8 mouse cellular contexts compared by ENCODE assay signal in the genomic region with DNA sequence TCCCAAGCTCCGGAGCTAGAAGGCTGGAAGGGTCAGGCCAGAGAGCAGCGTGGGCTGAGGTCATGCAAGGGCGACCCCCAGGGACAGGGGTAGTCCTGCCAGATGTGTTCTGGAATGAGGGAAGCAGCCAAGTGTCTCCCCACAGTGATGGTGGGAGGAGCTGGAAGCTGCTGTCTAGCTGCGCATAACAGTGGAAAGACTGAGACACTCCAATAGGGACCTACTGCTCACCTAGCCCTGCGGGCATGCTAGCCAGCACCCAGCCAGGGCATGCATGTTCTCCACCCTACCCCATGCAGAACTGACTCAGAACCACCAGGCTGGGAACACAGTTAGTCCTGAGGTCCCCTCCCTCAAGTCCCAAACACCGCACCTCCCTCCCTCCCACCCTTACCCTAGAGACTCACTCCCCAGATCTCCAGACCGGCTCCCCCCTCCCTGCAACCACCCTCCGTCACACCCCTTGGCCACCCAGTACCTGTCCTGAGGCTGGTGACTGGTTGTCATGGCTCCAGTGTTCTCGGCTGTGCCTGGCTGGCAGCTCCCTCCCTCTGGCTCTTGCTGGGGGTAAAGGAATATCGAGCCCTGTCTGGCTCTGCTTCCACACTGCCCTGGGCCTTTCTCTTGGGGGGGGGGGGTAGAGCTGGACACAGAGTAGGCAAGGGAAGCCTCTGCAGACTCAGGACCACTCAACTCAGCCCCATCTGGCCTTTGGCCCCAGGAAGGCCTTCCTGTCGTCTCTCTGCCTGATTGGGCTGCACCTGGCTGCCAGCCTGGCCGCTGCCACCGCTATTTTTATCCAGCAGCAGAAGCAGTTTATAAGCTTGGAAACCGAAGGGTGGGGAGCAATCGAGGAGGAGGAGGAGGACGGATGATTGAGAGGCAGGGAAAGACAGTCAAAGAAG. TPM values are rescaled to one million over a fixed set of nuclear protein-coding genes. Genes with fewer than 3 reads are reported as not detected.
A peak's percentile ranks its signal among the peaks of the same experiment; 100 is the strongest.
DNase-seq lines count a peak whose midpoint lies in the region; ATAC-seq and TF ChIP-seq lines count a peak whose summit lies in the region.

No protein-coding gene starts in this region.

- peaks cover 56% of the 10 kb centered on the region for H3K27me3 ChIP-seq in forebrain, embryonic 10.5 days (ENCODE audit: poor library complexity, severe bottlenecking)
- peaks cover 4% of the 10 kb centered on the region; the same call in 1 of the 2 replicates for H3K27me3 ChIP-seq in forebrain, embryonic 14.5 days (replicated peaks; ENCODE audit: control insufficient read depth, insufficient read depth, low read length)
- H3K27me3 ChIP-seq in MEL (ENCODE audit: control insufficient read depth in 1 of 2, insufficient read depth in 2 of 2, low read length in 2 of 2): no peaks in the 10 kb centered on the region
- H3K27me3 ChIP-seq in hindbrain, embryonic 12.5 days: peaks cover 30% of the 10 kb centered on the region
- H3K27me3 ChIP-seq in liver, embryonic 11.5 days (replicated peaks; ENCODE audit: control insufficient read depth, insufficient read depth, low read length): peaks cover 3% of the 10 kb centered on the region; the same call in 1 of the 2 replicates

- H3K9ac ChIP-seq in forebrain, embryonic 14.5 days (ENCODE audit: low read length): no peak overlapping the region
- H3K9ac ChIP-seq in MEL (ENCODE audit: control insufficient read depth, low read depth, low read length, poor library complexity, severe bottlenecking): peak overlapping the region; percentile 80
- H3K9ac ChIP-seq in hindbrain, embryonic 12.5 days: 0 out of 2 replicates have a peak overlapping the region, but pooled peaks have one; percentile 41
- peak overlapping the region; percentile 93 for H3K9ac ChIP-seq in liver, embryonic 11.5 days (ENCODE audit: low read depth, low read length)

- TF ChIP-seq CTCF in MEL (IDR thresholded peaks at IDR 0.05 in 2 of 3, conservative IDR thresholded peaks at IDR 0.05 in 1 of 3; ENCODE audit: control insufficient read depth in 1 of 3, insufficient read depth in 1 of 3, low read depth in 2 of 3, low read length in 3 of 3, poor library complexity in 1 of 3, severe bottlenecking in 1 of 3): no peak

- H3K4me1 ChIP-seq in forebrain, embryonic 10.5 days: peaks cover 60% of the 10 kb centered on the region
- peaks cover 13% of the 10 kb centered on the region; the same call in 1 of the 2 replicates for H3K4me1 ChIP-seq in forebrain, embryonic 14.5 days (ENCODE audit: control insufficient read depth, insufficient read depth, low read length)
- H3K4me1 ChIP-seq in MEL (ENCODE audit: control insufficient read depth in 1 of 2, insufficient read depth in 2 of 2, low read length in 2 of 2): peaks cover 15 to 31% of the 10 kb centered on the region in 2 experiments
- peaks cover 43% of the 10 kb centered on the region for H3K4me1 ChIP-seq in hindbrain, embryonic 12.5 days
- peaks cover 41% of the 10 kb centered on the region for H3K4me1 ChIP-seq in liver, embryonic 11.5 days (replicated peaks; ENCODE audit: control insufficient read depth, insufficient read depth, low read length)

- H3K79me2 ChIP-seq in MEL (ENCODE audit: control insufficient read depth, insufficient read depth, low read length, poor library complexity): peaks cover 41% of the 10 kb centered on the region

- H3K36me3 ChIP-seq in forebrain, embryonic 10.5 days (replicated peaks): peaks cover 31% of the 10 kb centered on the region
- no peaks in the 10 kb centered on the region for H3K36me3 ChIP-seq in forebrain, embryonic 14.5 days (ENCODE audit: control insufficient read depth, insufficient read depth, low read length)
- H3K36me3 ChIP-seq in MEL (ENCODE audit: control insufficient read depth in 1 of 2, insufficient read depth in 2 of 2, low read length in 2 of 2): peaks cover 8 to 22% of the 10 kb centered on the region in 2 experiments; a peak in 3 of 4 replicates
- H3K36me3 ChIP-seq in hindbrain, embryonic 12.5 days: 0 out of 2 replicates have a peak, but pooled peaks cover 2% of the 10 kb centered on the region
- peaks cover 32% of the 10 kb centered on the region for H3K36me3 ChIP-seq in liver, embryonic 11.5 days (ENCODE audit: control insufficient read depth, insufficient read depth, low read length)

- no peak for TF ChIP-seq POLR2A in MEL (IDR thresholded peaks at IDR 0.05; ENCODE audit: control insufficient read depth in 1 of 2, insufficient read depth in 1 of 2, low read depth in 1 of 2, low read length in 2 of 2, poor library complexity in 1 of 2)

- WGBS in forebrain, embryonic 10.5 days: 66% methylated on average over 16 of the region's 16 CpGs
- WGBS in forebrain, embryonic 14.5 days: 63% methylated on average over 16 of the region's 16 CpGs
- 53% methylated on average over 16 of the region's 16 CpGs for WGBS in hindbrain, embryonic 12.5 days
- 58% methylated on average over 16 of the region's 16 CpGs for WGBS in liver, embryonic 11.5 days

- TF ChIP-seq EP300 in MEL (IDR thresholded peaks at IDR 0.05; ENCODE audit: low read depth in 1 of 2, low read length in 2 of 2): no peak

- H3K4me2 ChIP-seq in forebrain, embryonic 14.5 days (ENCODE audit: low read length): no peak overlapping the region
- peak overlapping the region; percentile 86 for H3K4me2 ChIP-seq in hindbrain, embryonic 12.5 days (replicated peaks)
- H3K4me2 ChIP-seq in liver, embryonic 11.5 days: peak overlapping the region; percentile 99

- peak overlapping the region; percentile 65; the same call in 1 of the 2 replicates for H3K4me3 ChIP-seq in forebrain, embryonic 10.5 days
- no peak overlapping the region for H3K4me3 ChIP-seq in forebrain, embryonic 14.5 days (ENCODE audit: low read depth, low read length)
- no peak overlapping the region for H3K4me3 ChIP-seq in MEL (ENCODE audit: control insufficient read depth in 1 of 2, insufficient read depth in 1 of 2, low read depth in 2 of 2, low read length in 2 of 2)
- no peak overlapping the region for H3K4me3 ChIP-seq in hindbrain, embryonic 12.5 days
- H3K4me3 ChIP-seq in liver, embryonic 11.5 days (ENCODE audit: low read depth, low read length): peak overlapping the region; percentile 82

- peak overlapping the region; percentile 66 for H3K27ac ChIP-seq in forebrain, embryonic 10.5 days
- no peak overlapping the region; the same call in 1 of the 2 replicates for H3K27ac ChIP-seq in forebrain, embryonic 14.5 days (ENCODE audit: low read depth, low read length)
- H3K27ac ChIP-seq in MEL (ENCODE audit: control insufficient read depth, low read depth, low read length): peak overlapping the region; percentile 64
- no peak overlapping the region for H3K27ac ChIP-seq in hindbrain, embryonic 12.5 days
- H3K27ac ChIP-seq in liver, embryonic 11.5 days (ENCODE audit: low read depth, low read length): peak overlapping the region; percentile 91

- peaks cover 3% of the 10 kb centered on the region; the same call in 1 of the 2 replicates for H3K9me3 ChIP-seq in forebrain, embryonic 10.5 days
- H3K9me3 ChIP-seq in forebrain, embryonic 14.5 days (replicated peaks; ENCODE audit: control insufficient read depth, low read length): no peaks in the 10 kb centered on the region
- H3K9me3 ChIP-seq in MEL (replicated peaks; ENCODE audit: insufficient read depth, low read length): no peaks in the 10 kb centered on the region
- H3K9me3 ChIP-seq in hindbrain, embryonic 12.5 days (replicated peaks): no peaks in the 10 kb centered on the region
- no peaks in the 10 kb centered on the region for H3K9me3 ChIP-seq in liver, embryonic 11.5 days (ENCODE audit: control insufficient read depth, low read length)

- no peak for DNase-seq in forebrain, embryonic 10.5 days (ENCODE audit: extremely low spot score, low spot score)
- DNase-seq in forebrain, embryonic 14.5 days (ENCODE audit: low spot score): no peak
- DNase-seq in MEL (ENCODE audit: low read depth, low spot score): no peak
- DNase-seq in gastrocnemius, adult 18-20 months (ENCODE audit: low spot score): peak; percentile 87
- DNase-seq in liver, embryonic 11.5 days (ENCODE audit: low spot score): no peak
- no peak for DNase-seq in urinary bladder, postnatal 14 days (ENCODE audit: low spot score)
- DNase-seq in layer of hippocampus, postnatal 25 days (ENCODE audit: extremely low spot score in 1 of 2, low spot score in 1 of 2): no peak

- no peak for ATAC-seq in forebrain, embryonic 14.5 days
- ATAC-seq in hindbrain, embryonic 12.5 days (ENCODE audit: low FRiP score): no peak
- ATAC-seq in liver, embryonic 11.5 days (replicated peaks; ENCODE audit: low FRiP score): no peak

- no peak for TF ChIP-seq RAD21 in MEL (IDR thresholded peaks at IDR 0.05; ENCODE audit: low read depth, low read length)

RNA-seq across cellular contexts. Expression of gene Slc29a1, which starts 7.5 kb away (rescaled TPM):
- 70.3 and 76.3 TPM in 2 replicates for polyA plus RNA-seq in forebrain, embryonic 10.5 days (2016; fragmentation: Nextera tagmentation; extraction: Ambion mirVana)
- polyA plus RNA-seq in forebrain, embryonic 14.5 days (2014; fragmentation: Nextera tagmentation; extraction: Ambion mirVana): 53.0 and 60.9 TPM in 2 replicates
- total RNA-seq in MEL (2012; rRNA removed): 200 and 238 TPM in 2 replicates
- polyA plus RNA-seq in MEL (2012; ENCODE audit: insufficient read depth in 1 of 2, insufficient read length in 2 of 2, low read depth in 1 of 2, low replicate concordance in 2 of 2, missing spikeins in 1 of 2): 100 to 1,000 TPM in 1 of 2 experiments, not detected in 1; 341 TPM
- 10 to 100 TPM; 31.9 to 32.4 TPM for total RNA-seq in gastrocnemius, adult 18-20 months (2021)
- 44.4 and 47.2 TPM in 2 replicates for polyA plus RNA-seq in hindbrain, embryonic 12.5 days (2016; fragmentation: Nextera tagmentation; extraction: Ambion mirVana)
- 277 and 325 TPM in 2 replicates for polyA plus RNA-seq in liver, embryonic 11.5 days (2014; fragmentation: Nextera tagmentation; extraction: Ambion mirVana)
- 10 to 100 TPM; 19.0 to 19.9 TPM for total RNA-seq in layer of hippocampus, postnatal 25 days (2021)

RNA-seq across cellular contexts. Expression of gene Mymx, which starts 9.9 kb away (rescaled TPM):
- polyA plus RNA-seq in forebrain, embryonic 10.5 days (2016; fragmentation: Nextera tagmentation; extraction: Ambion mirVana): 0.27 and 0.30 TPM in 2 replicates
- polyA plus RNA-seq in forebrain, embryonic 14.5 days (2014; fragmentation: Nextera tagmentation; extraction: Ambion mirVana): not detected in 2 replicates
- not detected in 2 replicates for total RNA-seq in MEL (2012; rRNA removed)
- not detected for polyA plus RNA-seq in MEL (2012; ENCODE audit: insufficient read depth in 1 of 2, insufficient read length in 2 of 2, low read depth in 1 of 2, low replicate concordance in 2 of 2, missing spikeins in 1 of 2)
- total RNA-seq in gastrocnemius, adult 18-20 months (2021): not detected
- polyA plus RNA-seq in hindbrain, embryonic 12.5 days (2016; fragmentation: Nextera tagmentation; extraction: Ambion mirVana): 1.6 and 5.0 TPM in 2 replicates
- polyA plus RNA-seq in liver, embryonic 11.5 days (2014; fragmentation: Nextera tagmentation; extraction: Ambion mirVana): 0.62 and 1.0 TPM in 2 replicates
- not detected for total RNA-seq in layer of hippocampus, postnatal 25 days (2021)

RNA-seq across cellular contexts. Expression of gene Hsp90ab1, which starts 18.9 kb away (rescaled TPM):
- polyA plus RNA-seq in forebrain, embryonic 10.5 days (2016; fragmentation: Nextera tagmentation; extraction: Ambion mirVana): 2,210 and 2,220 TPM in 2 replicates
- polyA plus RNA-seq in forebrain, embryonic 14.5 days (2014; fragmentation: Nextera tagmentation; extraction: Ambion mirVana): 1,462 and 1,472 TPM in 2 replicates
- 1,032 and 1,220 TPM in 2 replicates for total RNA-seq in MEL (2012; rRNA removed)
- over 10,000 TPM in 1 of 2 experiments, 1,000 to 10,000 TPM in 1; 4,130 to 27,726 TPM for polyA plus RNA-seq in MEL (2012; ENCODE audit: insufficient read depth in 1 of 2, insufficient read length in 2 of 2, low read depth in 1 of 2, low replicate concordance in 2 of 2, missing spikeins in 1 of 2)
- total RNA-seq in gastrocnemius, adult 18-20 months (2021): 1,000 to 10,000 TPM; 1,074 to 1,224 TPM
- 1,350 and 1,487 TPM in 2 replicates for polyA plus RNA-seq in hindbrain, embryonic 12.5 days (2016; fragmentation: Nextera tagmentation; extraction: Ambion mirVana)
- 1,837 and 1,887 TPM in 2 replicates for polyA plus RNA-seq in liver, embryonic 11.5 days (2014; fragmentation: Nextera tagmentation; extraction: Ambion mirVana)
- total RNA-seq in layer of hippocampus, postnatal 25 days (2021): 1,000 to 10,000 TPM; 1,671 to 1,815 TPM

RNA-seq across cellular contexts. Expression of gene Slc35b2, which starts 28.3 kb away (rescaled TPM):
- 114 and 117 TPM in 2 replicates for polyA plus RNA-seq in forebrain, embryonic 10.5 days (2016; fragmentation: Nextera tagmentation; extraction: Ambion mirVana)
- 99.4 and 102 TPM in 2 replicates for polyA plus RNA-seq in forebrain, embryonic 14.5 days (2014; fragmentation: Nextera tagmentation; extraction: Ambion mirVana)
- total RNA-seq in MEL (2012; rRNA removed): 65.8 and 81.7 TPM in 2 replicates
- 100 to 1,000 TPM in 1 of 2 experiments, not detected in 1; 111 TPM for polyA plus RNA-seq in MEL (2012; ENCODE audit: insufficient read depth in 1 of 2, insufficient read length in 2 of 2, low read depth in 1 of 2, low replicate concordance in 2 of 2, missing spikeins in 1 of 2)
- total RNA-seq in gastrocnemius, adult 18-20 months (2021): 10 to 100 TPM; 16.2 to 17.7 TPM
- 90.6 and 92.4 TPM in 2 replicates for polyA plus RNA-seq in hindbrain, embryonic 12.5 days (2016; fragmentation: Nextera tagmentation; extraction: Ambion mirVana)
- 110 and 116 TPM in 2 replicates for polyA plus RNA-seq in liver, embryonic 11.5 days (2014; fragmentation: Nextera tagmentation; extraction: Ambion mirVana)
- total RNA-seq in layer of hippocampus, postnatal 25 days (2021): 10 to 100 TPM; 36.1 to 38.7 TPM

RNA-seq across cellular contexts. Expression of gene Nfkbie, which starts 36.5 kb away (rescaled TPM):
- 6.6 and 6.9 TPM in 2 replicates for polyA plus RNA-seq in forebrain, embryonic 10.5 days (2016; fragmentation: Nextera tagmentation; extraction: Ambion mirVana)
- 3.3 and 4.1 TPM in 2 replicates for polyA plus RNA-seq in forebrain, embryonic 14.5 days (2014; fragmentation: Nextera tagmentation; extraction: Ambion mirVana)
- 2.7 and 3.3 TPM in 2 replicates for total RNA-seq in MEL (2012; rRNA removed)
- 1 to 10 TPM in 1 of 2 experiments, not detected in 1; 5.7 TPM for polyA plus RNA-seq in MEL (2012; ENCODE audit: insufficient read depth in 1 of 2, insufficient read length in 2 of 2, low read depth in 1 of 2, low replicate concordance in 2 of 2, missing spikeins in 1 of 2)
- under 1 TPM; 0.30 to 0.47 TPM for total RNA-seq in gastrocnemius, adult 18-20 months (2021)
- 7.0 and 7.7 TPM in 2 replicates for polyA plus RNA-seq in hindbrain, embryonic 12.5 days (2016; fragmentation: Nextera tagmentation; extraction: Ambion mirVana)
- 2.5 and 3.0 TPM in 2 replicates for polyA plus RNA-seq in liver, embryonic 11.5 days (2014; fragmentation: Nextera tagmentation; extraction: Ambion mirVana)
- total RNA-seq in layer of hippocampus, postnatal 25 days (2021): 1 to 10 TPM; 2.6 to 3.2 TPM

Comparison
In these comparisons a context has a peak if more than half of its experiments do, and no peak if none do; other contexts are left out.
1. H3K27ac ChIP-seq: peak in forebrain, embryonic 10.5 days (single experiment), MEL (single experiment) and liver, embryonic 11.5 days (single experiment); none in forebrain, embryonic 14.5 days (single experiment) and hindbrain, embryonic 12.5 days (single experiment).
2. H3K4me3 ChIP-seq: peak in forebrain, embryonic 10.5 days (single experiment) and liver, embryonic 11.5 days (single experiment); none in forebrain, embryonic 14.5 days (single experiment), MEL (0 of 2) and hindbrain, embryonic 12.5 days (single experiment).